Mouse (Mus musculus): ENCODE measurements around the gene Slc23a4.

Slc23a4 gene

DNA sequence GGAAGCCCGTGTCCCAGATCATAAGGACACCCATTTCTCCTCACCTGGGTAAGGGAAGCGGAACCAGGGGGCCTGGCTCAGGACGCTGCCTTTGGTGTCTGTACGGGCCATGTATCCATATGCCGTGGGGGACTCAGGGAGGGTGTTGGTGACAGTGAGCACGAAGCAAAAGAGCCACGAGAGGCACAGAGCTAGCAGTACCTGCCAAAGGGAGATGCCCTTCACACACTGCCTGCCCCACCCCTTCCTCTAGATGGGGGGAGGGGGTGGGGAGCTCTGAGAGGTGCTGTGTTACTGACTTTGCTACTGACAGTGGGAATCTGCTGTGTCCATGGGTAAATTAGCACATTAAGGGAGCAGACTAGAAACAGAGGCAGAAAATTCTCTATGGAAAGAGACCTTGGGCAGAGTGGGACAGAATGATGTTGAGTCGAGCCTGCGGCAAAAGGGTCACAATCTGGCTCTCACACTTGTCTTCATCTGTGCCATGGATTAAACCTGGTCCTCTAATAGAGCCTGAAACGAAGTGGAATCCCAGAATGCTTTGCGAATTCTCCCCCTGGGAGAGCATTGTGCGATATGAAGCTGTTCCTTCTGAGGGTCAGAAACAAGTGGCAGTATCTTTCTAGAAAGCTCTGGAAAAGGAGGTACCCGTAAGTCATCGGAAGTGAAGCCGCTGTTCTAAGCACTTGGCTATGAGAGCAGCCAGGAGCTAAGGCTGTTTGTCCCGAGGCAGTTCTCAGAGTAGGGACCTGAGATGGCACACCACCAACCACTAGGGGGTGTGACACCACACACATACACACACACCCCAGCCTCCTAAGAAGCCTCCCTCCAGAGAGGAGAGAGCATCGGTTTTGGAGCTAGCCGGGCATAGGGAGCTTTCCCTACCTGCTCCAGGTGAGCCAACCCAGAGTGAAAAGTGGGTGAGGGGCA lies 33.0 kb downstream of the Slc23a4 start:
- peak; percentile 86 for ATAC-seq (ENCODE audit: low TSS enrichment)

DNA sequence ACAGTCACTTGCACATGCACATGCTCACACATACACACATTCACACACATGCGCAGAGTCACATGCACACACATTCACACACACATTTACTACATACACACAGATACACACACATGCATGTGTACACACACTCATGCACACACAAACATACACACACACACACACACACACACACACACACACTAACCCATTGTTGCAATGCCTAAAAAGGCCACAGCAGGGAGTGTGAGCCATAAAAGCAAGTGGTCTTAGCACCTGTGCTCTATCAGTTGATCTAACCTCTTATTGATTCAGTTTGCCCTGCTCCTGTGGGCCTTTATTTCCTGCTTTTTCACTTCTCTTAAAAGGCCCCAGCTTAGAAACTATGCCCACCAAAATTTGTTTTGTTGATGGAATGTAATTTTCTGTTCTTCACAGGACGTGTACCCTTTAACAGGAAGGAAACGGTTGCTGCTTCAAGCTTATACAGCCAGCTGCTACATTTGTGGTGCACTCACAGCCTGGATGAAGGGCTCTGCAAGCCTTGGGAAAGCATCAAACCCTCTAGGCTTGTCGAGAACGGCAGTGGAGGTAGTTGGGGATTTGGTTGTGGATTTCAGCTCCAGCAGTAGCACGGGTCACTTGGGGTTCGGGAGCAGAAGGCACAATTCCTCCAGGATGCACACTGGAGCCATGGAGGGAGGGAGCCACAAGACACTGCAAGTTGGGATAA lies 36.1 kb downstream of the Slc23a4 start:
- ATAC-seq (ENCODE audit: low TSS enrichment): no peak

DNA sequence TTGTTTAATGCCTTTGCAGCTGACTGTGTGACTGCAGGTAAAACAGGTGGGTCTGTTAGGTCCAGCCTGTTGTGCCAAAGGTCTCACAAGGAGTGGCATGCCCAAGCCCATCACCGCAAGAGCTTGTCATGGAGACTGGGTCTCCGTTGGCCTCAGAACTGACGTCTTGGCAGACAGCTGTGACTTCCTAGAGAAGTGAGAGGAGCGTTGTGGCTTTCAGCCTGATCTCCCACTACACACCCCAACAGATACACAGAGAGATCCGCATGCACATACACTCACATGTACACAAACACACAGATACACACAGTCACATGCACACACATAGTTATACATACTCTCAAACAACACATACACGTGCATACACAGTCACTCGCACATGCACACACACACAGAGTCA lies 36.7 kb downstream of the Slc23a4 start:
- ATAC-seq (ENCODE audit: low TSS enrichment): no peak

DNA sequence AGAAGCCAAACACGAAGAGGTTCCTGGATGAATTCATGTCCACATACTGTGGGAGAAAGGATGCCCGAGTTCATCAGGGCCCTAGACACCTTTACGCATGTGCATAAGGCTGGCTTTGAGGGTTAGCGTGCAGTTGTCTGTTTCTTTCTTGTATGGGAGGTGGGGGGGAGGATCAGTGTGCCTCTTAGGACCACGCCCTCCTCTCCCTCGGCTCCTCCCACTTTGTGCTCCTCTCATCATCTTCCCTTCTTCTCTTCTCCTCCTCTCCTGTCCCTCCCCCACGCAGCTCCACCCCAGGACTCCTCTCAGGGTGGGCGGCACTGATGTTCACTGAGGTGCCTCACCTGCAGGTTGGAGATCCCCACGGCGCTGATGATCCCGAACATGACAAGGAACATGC lies 39.7 kb downstream of the Slc23a4 start:
- peak; percentile 50 for ATAC-seq (ENCODE audit: low TSS enrichment)

DNA sequence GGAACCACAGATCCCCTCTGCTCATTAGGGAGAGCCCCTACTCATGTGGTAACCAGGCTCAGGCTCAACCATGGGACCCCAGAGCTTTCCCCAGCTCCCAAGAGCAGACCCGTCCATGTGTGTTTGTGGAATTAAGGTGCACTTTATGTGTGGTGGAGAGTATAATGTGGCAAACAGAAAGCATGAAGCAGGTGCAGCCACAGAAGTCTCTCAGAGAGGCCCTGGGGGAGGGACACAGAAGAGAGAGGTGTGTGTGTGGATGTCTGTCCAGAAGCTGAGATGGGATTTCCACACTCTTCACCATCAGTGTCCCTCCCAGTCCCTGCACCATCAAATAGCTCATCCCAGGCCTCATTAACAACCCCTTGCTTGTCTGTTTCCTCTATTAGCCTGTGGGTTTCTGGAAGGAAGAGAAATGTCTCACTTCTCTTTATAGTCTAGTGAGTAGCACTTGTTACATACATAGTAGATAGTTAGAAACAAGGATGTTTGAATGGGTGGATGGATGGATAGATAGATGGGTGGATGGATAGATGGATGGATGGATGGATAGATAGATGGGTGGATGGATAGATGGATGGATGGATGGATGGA lies 41.6 kb downstream of the Slc23a4 start:
- no peak for ATAC-seq (ENCODE audit: low TSS enrichment)

DNA sequence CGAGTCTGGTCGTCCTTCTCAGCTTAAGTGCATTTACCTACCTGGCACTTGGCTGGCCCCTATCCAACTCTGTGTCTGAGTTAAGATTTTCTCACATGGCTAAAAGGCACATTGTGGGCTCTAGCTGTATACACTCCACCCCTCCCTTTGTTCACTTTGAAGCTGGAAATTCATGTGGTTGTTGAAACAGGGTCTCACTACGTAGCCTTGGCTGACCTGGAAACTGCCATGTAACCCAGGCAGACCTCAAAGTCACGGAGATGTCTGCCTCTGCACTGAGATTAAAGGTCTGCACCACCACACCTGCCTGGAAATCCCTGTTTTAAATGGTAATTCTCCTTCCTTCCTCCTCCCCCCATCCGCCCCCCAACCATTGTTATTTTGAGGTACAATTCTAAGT lies 44.7 kb downstream of the Slc23a4 start:
- ATAC-seq (ENCODE audit: low TSS enrichment): no peak

DNA sequence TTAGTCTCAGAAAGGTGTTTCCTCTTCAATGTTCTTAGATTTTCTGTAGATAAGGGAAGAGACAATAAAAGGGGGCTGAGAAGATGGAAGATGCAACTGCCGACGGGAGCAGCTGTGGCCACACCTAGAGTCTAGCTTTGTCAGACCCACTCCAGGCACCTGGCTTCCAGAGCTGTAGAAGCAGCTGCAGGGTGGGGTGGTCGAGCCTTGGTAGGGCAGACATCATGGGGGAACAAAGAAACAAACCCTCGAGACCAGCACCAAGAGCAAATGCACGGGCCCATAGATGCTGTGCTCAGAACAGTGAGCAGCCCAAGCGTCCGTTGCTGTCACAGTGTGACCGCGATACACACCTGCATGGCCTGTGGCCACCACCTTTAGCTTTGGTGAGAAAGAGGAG lies 45.8 kb downstream of the Slc23a4 start:
- ATAC-seq (ENCODE audit: low TSS enrichment): no peak

DNA sequence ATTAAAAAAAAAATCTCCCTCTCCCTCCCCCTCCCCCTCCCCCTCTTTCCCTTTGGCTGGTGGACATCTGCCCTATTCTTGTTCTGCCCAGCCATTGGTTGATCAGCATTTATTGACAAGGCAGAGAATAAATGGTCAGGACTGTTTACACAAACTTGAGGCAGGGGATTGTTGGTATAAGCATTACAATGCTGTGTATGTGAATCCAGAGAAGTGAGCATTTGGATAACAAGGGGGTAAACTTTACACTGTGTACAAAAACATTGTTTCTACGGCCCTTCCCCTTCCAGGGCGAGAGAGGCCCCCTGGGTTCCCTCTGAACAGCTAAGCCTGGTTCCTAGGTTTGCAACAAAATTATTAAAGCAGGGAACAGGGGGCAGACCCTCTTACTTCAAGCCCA lies 46.7 kb downstream of the Slc23a4 start:
- no peak for ATAC-seq (ENCODE audit: low TSS enrichment)

DNA sequence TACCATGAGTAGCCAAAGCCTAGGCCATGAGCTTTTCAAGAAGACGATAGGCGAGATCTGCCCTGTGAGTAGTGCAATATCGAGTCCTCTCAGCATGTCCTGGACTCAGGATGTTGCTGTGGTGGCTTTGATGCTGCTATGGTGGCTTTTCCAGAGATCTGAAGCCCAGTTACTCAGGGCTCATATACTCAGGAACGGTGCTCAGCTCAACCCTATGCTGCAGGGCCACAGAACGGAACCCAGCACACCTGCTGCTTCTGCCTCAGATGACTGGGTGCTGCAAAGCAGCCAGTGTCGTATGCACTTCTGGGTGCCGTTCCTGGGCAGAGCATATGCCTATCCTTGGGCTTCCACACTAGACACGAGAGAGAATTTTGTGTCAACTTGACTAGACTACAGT lies 48.8 kb downstream of the Slc23a4 start:
- no peak for ATAC-seq (ENCODE audit: low TSS enrichment)

DNA sequence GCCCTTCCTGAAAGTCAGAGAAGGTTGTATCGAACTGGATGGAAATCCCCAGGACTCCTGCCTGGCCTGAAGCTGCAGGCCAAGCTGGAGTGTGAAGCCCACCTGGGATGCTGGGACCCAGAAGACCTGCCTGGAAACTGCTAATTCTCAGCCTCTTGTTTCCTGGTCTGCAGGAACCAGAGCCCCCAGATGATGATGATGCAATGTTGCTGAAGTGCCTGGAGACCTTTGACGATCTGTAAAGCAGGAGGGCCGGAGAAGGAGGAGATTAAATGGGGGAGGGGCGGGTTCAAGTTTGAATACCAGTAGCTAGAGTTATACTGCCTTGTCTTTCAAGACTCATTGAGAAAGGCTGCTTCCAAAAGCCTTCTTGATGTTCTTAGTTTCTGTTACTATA lies 49.3 kb downstream of the Slc23a4 start:
- no peak for ATAC-seq (ENCODE audit: low TSS enrichment)

DNA sequence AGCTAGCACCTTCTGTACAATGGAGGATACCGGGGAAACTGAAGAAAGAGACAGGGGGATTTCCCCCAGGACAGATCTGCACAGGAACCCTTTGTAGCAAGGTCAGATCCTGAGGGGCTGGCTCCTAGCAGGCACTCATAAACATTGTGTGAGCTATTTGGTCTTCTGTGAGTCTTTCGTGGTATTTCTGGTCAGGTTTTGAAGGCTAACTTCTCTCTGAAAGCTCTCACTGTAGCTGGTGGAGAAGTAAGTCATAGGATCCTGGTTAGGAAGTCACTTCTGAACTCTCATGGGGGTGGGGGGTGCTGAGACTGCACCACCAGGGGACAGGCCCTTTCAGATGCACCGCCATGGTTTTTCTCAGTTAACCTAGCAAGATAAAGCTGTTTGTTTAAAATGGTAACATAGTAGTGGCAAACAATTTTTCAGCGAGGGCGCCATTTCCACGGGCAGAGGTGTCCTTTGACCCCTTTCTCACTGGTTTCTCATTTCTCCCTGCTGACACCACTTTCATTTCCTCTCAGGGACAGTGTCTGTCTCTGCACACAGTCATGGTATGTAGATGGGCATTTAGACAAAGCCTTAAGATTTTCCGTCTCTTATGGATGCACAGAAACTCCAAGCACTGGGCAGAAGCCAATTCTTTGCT lies 49.8 kb downstream of the Slc23a4 start:
- ATAC-seq (ENCODE audit: low TSS enrichment): no peak

DNA sequence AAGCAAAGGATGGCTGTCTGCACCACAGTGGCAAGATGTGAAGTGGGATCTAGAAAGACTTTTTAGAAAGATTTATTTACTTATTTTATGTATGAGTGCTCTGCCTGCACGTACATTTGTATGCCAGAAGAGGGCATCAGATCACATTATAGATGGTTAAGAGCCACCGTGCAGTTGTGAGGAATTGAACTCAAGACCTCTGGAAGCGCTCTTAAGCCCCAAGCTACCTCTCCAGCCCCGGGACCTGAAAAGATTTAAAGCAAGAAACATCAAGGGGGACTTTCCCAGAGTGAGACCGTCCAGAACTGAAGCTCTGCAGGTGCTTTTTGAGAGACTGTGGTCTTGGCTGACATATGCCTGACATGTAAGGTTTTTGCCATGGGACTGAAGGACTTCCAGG lies 51.5 kb downstream of the Slc23a4 start:
- ATAC-seq (ENCODE audit: low TSS enrichment): no peak

DNA sequence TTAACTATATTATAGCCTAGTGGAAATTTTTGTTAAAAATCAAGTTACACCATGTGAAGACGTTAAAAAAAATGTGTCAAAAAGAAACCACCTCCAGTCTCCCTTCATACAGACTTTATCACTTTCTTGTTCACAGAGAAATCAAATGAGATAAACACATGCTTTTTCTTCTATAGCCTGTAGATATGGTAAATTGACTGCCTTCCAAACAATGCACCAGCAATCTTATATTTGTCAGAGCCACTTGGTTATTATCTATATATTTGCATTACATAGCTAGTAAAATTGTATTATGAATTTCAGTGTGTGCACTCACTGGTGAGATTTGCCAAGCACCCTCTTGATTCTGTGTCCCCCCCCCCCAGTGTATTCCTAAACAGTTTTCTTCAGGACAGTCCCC lies 55.6 kb downstream of the Slc23a4 start:
- no peak for ATAC-seq (ENCODE audit: low TSS enrichment)

DNA sequence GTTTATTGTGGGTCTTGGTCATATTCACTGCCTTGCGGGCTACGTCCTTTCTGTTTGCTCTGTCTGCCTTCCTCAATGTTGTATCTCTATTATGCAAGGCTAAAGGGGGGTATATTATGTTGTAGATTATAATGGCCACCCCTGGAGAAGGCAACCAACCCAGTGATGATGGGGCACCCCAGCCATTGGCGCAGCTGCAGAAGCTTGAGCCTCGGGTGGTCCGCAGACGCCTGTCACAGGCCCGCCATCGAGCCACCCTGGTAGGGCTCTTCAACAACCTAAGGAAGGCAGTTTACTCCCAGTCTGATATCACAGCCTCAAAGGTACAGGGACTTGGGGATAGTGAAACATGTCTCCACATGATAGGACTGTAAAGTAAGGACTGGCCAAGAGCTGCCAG lies 60.6 kb downstream of the Slc23a4 start:
- ATAC-seq (ENCODE audit: low TSS enrichment): no peak

DNA sequence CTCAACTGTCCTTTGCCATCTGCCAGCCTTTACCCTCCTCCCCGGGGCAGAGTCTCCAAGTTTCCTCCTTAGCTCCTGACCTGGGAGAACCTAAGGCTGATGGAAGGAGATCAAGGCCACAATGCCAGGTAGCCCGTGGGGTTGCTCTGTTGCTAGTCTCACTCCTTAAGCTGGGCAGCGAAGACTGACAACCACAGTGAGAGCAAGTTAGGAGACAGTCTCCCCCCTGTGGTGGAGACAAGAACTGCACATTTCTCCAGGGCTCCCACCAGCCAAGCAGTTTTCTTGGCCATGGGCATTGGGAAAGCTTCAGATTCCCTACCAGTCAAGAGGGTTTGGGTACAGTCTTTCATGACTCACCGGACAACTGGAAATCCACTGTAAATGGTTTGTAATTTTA lies 61.0 kb downstream of the Slc23a4 start:
- peak; percentile 97 for ATAC-seq (ENCODE audit: low TSS enrichment)

DNA sequence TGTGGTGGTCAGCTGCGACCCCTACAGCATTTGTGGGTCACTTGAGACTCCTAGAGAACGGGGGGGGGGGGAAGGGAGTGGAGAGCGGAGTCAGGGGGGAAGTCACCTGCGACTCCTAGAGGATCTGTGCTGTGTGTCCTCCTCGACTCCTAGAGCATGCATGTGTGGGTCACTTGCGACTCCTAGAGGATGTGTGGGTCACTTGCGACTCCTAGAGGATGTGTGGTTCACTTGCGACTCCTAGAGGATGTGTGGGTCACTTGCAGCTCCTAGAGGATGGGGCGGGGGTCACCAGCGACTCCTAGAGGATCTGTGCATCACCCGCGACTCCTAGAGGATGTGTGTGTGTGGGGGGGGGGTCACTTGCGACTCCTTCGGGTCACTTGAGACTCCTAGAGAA lies 66.3 kb downstream of the Slc23a4 start:
- peak; percentile 64 for ATAC-seq (ENCODE audit: low TSS enrichment)

DNA sequence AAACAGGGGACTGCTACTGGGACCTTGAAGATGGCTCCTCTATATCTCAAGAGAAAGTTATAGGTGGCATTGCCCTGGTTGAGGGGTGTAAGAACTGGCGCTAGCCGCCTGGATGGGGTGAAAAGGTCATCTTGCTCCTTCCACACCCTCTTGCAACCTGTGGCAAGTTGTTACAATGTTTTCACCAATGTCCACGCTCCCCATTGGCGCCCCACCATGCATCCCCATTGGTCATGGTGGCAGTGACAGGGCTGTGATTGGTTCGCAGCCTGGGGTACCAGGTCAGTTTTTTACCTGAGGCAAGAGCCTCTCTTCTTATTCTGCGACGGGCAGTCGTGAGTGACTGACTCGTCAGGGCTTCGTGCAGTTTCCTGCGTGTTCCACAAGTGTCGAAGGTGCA lies 67.6 kb downstream of the Slc23a4 start:
- ATAC-seq (ENCODE audit: low TSS enrichment): no peak

DNA sequence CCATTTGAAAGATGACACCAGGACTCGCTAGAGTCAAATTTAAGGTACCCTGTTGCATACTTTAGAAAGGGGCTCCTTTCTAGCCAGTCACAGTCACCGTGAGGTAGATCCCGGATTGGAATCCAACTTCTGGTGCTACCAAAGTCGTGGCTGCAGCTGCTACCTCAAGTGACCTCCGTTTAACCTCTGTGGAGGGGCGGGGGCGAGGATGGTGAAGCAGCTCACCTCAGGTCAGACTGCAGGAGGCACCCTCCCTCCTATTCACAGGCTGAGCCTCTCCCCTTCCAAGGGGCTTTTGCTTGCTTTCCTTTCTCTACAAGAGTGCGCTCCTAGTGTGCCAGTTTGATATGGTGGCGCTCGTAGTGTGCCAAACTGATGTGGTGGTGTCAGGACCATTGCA lies 68.2 kb downstream of the Slc23a4 start, which contains the start of gene Stra8:
Gene Stra8 (plus strand): TSS at position 208 of the 400 bp plus-strand sequence.
- no peak for ATAC-seq (ENCODE audit: low TSS enrichment)

DNA sequence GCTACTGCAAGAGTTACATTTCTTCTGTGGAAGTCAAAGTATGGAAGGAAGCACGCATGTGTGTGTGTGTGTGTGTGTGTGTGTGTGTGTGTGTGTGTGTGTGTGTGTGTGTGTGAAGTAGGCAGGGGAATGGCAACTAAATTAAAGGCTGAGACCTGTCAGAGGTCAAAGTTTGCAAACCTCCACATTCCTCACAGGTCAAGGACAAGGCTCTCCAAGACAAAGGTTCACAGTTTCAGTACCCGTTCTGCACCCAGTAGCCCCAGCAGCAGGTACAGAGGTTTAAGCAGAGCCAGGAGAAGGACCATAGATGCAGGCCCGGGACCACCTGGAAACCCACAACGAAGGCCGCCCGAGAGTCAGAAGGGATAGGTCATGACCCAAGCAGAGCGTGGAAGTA lies 69.1 kb downstream of the Slc23a4 start:
- ATAC-seq (ENCODE audit: low TSS enrichment): no peak

DNA sequence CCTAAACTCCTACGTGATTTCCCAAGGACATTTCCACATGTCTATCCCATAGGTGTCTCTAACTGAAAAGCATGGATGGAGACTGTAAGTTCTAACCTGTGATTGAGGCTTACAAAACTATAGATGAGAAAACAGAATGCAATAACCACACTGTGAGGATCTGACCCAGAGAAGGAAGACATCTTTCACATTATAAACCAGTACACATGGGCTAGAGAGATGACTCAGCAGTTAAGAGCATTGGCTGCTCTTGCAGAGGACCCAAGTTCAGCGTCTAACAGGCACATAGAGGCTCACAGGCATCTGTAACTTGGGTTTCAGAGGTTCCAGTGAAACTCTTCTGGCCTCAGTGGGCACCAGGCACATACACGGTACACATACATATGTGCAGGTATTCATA lies 73.7 kb downstream of the Slc23a4 start:
- ATAC-seq (ENCODE audit: low TSS enrichment): no peak

DNA sequence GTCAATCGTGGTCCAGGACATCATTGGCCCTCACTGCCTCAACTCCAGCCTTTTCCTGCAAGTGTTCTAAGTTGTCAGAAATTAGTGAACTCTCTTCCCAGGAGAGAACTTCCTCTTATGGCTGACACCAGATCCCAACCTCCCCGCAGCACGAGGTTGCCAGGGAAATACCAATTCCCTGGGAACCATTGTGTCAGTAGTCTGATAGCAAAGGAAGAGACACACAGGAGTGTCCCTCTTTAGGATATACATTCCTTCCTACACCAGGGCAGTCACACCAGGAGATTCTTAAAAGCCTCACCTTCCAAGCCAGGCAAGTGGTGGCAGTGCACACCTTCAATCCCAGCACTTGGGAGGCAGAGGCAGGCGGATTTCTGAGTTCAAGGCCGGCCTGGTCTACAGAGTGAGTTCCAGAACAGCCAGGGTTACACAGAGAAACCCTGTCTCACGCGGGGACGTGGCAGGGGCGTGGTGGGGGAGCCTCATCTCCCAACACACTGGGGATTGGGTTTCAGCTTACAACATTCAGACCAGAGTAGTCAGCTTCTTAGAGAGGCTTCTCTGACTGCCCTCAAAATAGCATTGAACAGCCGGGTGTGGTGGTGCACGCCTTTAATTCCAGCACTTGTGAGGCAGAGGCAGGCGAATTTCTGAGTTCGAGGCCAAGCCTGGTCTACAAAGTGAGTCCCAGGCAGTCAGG lies 74.7 kb downstream of the Slc23a4 start:
- ATAC-seq (ENCODE audit: low TSS enrichment): no peak

Measured in frontal cortex, adult (tissue).